Mouse (Mus musculus): ENCODE measurements at regions not wholly inside any gene's neighbourhood (a gene's known extent, or its start where the extent isn't known, plus 50 kb on each side); places are given as distances from the start of the nearest gene placed in this dataset.

GRCm38 (mm10) chr12:107759291-107759690 lies 244.1 kb downstream of the Bcl11b start:
- no peak for DNase-seq (ENCODE audit: low read depth, low spot score)

GRCm38 (mm10) chr12:107759911-107760310 lies 243.5 kb downstream of the Bcl11b start:
- DNase-seq (ENCODE audit: low read depth, low spot score), result no peak

- no peak for DNase-seq (ENCODE audit: low read depth, low spot score)
These were observed 241.3 kb downstream of the Bcl11b start for GRCm38 (mm10) chr12:107762140-107762539.

DNA sequence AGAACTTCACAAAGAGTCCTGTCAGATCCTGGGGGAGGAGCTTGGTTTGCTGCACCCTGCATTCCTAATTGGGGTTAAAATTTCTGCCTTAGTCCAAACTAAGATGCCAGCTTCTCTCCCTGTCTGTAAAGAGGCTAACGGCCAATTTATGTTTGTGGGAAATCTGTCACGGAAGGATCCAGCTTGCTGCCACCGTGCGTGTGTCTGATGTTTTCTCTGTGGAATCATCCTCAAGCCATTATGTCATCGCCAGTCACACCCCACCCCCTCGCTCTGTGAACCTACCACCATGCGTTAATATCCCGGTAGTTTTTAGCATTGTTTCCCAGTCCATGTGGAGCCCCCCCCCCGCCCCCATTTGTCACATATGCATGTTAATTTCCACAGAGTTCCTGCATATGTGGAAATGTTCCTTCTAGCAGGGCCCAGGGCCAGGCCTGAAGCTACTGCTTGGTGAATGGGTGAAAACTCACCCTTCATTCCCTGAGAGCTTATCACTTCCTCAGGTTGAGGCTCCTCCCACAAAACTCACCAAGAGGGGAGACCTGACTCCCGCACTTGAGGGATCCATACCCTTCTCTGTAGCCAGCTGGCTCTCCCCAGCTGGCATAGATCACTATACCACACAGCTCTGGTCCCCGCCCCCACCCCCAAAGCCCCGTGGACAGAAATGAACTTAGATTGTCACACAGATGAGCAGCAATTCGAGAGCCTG lies 233.4 kb downstream of the Bcl11b start:
- no peak for DNase-seq (ENCODE audit: low read depth, low spot score)

DNA sequence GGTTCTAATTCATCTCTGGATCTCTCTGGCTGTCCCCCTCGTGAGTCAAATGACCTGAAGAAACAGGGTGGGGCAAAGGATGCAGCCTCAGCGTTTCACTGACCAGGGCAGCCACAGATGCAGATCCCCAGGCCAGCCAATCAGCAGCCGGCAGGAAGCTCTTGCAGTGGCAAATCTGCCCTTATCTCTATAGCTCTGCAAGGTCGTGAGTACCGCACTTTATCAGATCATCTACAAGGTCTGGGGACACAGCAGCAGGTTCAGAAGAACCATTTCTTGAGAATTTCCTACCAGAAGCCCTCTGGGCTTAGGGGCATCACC lies 232.9 kb downstream of the Bcl11b start:
- no peak for DNase-seq (ENCODE audit: low read depth, low spot score)

DNA sequence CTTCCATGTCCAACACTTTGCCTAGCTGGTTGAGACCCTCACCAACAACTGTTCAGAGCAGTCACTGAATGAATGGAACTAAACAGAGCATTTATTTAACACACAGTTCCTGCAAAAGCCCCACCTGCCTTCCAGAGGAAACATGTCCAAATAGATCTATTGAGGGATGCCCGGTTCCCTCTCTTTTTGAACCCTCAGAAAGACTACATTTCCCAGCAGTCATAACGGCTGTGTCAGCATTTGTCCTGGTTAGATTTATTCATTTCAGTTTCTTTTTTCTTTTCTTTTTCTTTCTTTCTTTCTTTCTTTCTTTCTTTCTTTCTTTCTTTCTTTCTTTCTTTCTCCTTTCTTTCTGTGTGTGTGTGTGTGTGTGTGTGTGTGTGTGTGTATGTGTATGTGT lies 232.1 kb downstream of the Bcl11b start:
- DNase-seq (ENCODE audit: low read depth, low spot score), result no peak

GRCm38 (mm10) chr12:107771809-107772208 lies 231.6 kb downstream of the Bcl11b start:
- DNase-seq (ENCODE audit: low read depth, low spot score), result no peak

DNA sequence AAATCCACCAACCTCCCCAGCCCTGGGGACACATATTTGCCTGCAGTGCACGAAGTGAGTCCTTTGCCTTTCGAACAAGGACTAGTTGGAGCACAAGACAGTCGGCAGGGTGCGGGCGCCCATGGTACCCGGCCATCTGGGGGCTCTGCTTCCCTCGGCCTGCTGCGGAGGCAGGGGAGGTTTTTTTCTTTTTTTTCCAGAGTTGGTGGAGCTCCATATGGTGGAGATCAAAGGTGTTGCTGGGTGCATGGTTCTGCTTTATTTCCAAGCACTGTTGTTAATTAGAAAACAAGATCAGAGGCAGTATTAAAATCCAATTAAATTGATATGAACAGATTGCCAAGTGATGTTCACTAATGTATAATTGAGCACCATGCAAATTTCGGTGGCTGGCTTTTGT lies 225.4 kb downstream of the Bcl11b start:
- DNase-seq (ENCODE audit: low read depth, low spot score), result no peak

DNA sequence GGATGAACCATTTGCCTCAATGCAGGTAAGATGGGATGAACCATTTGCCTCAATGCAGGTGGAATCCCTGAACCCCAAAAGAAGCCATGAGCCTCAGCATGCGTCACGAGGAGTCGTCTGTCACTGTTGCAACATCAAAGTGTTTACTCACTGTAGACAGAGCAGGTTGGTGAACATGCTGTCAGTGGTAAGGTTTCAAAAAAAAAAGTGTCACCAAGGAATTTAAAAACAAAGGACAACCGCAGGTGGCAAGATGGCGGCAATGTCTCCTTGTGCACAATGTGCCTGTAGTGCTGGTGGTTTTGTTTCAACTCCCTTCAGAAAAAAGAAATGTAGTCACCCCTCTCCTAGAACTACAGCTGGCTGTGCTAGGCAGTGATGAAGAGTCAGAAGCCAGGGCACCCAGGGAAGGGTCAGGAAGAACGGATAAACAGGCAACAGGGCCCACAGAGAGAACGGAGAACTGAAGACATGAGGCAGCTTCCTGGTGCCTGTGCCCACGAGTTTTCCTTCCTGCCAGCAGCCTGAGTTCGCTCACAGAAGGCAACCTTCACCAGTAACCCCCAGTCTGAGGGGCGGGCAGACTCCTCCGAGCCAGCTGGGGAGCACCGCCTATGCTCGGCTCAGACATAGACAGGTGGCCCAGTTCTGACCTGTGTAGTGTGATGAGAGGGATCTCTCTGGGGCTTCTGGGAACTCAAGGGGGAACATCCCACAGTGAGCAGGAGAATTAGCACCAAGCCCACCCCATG lies 223.9 kb downstream of the Bcl11b start:
- no peak for DNase-seq (ENCODE audit: low read depth, low spot score)

- no peak for DNase-seq (ENCODE audit: low read depth, low spot score)
These were observed 221.3 kb downstream of the Bcl11b start for GRCm38 (mm10) chr12:107782147-107782546.

- DNase-seq (ENCODE audit: low read depth, low spot score), result no peak
These were observed 219.6 kb downstream of the Bcl11b start for GRCm38 (mm10) chr12:107783831-107784230.

DNA sequence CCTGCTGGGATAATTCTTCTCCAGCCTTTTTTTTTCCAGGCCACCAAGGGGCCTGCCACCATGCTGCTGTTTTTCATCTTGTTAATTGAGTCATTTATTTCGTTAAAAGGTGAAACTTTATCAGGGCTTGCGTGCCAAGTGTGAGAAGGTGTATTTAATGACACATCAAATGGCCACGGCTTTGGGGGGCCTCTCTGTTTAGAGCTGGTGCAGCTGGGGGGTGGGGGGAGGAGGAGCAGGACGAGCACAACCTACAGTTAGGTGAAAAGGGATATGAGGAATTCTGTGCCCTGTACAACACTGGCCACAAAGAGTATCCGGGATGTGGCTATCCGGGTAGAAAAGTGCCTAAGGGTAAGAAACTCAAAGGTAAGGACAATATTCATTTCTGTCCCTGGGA lies 213.6 kb downstream of the Bcl11b start:
- DNase-seq (ENCODE audit: low read depth, low spot score), result no peak

DNA sequence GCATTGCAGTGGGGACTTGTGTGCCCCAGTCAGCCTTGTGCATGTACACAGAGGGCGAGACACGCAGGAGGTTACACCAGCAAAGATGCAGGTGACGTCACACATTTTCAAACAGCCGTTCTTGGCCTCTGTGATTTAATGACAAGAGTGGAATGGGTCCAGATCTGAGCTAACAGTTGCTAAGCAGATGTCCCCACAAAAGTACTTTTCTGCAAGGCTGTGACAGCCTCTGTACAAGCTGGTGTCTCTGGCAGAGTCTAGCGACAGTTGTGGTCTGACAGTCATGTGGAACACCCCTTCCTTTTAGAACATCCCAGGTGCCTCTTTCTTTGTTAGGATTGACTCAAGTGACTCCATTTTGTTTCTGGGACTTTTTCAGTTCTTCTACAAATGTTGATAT lies 203.1 kb downstream of the Bcl11b start:
- DNase-seq (ENCODE audit: low read depth, low spot score), result no peak

DNA sequence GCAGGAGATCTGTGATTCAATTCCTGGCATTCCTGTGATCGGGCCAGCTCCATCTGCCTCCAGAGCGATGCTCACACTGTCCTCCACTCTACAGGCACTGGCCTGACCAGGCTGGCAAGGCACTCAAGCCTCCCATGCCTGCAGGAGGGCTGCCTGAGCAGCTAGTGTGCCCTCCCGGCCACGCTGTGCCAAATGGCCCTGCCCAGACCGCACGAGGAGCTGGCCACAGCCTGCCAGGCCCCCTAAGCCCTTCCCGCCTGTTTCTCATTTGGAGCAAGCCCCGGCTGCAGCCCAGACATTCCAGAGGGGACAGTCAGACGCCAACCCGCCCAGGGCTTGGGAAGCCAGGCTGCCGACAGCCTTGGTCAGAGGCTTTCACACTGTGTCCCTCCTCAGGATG lies 195.8 kb downstream of the Bcl11b start:
- DNase-seq (ENCODE audit: low read depth, low spot score), result peak; percentile 36

DNA sequence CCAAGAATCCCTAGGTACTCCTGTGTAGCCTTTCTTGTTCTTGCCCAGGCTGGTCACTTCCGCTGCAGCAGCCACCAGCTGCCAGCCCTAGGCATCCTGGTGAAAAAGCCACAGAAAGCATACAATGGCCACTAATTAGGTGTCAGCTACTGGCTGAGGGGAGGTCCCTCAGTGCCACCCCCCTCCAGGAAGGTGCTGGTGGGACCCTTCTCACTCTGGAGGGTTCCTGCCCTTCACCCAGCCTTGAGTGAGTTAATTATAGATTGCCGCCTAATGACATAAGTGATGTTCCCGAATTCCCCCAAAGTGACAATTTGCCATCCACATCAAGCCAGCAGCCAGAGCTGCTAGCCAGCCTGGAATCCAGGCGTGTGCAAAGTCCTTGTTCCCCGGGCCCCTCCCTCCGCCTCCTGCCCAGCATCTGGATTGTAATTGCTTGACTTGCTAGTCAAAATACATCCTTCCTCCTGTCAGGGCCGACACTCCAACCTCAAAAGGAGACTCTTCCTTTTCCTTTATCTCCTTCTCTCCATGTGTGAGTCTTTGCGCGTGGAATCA lies 195.2 kb downstream of the Bcl11b start:
- no peak for DNase-seq (ENCODE audit: low read depth, low spot score)

GRCm38 (mm10) chr12:107811231-107811630 lies 192.2 kb downstream of the Bcl11b start:
- DNase-seq (ENCODE audit: low read depth, low spot score), result no peak

GRCm38 (mm10) chr12:107812549-107813335 lies 190.7 kb downstream of the Bcl11b start:
- DNase-seq (ENCODE audit: low read depth, low spot score), result no peak

DNA sequence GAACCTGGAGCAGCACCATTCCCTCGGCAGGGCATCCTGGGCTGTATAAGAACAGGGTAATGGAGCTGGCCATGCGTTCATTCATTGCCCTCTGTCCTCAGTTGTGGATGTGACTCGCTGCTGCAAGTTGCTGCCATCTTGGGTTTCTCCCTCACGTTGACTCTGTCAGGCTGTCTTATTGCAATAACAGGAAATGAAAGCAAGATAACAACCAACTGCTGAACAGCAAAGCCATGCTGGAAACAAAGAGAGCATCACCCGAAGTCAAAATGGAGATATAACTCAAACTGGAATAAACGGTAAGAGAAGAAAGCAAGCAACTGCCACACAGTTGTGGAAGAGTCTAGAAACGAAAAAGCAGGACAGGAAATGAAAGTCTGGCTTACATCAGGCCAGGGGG lies 188.5 kb downstream of the Bcl11b start:
- DNase-seq (ENCODE audit: low read depth, low spot score), result no peak

GRCm38 (mm10) chr12:107823768-107824394 lies 179.5 kb downstream of the Bcl11b start:
- DNase-seq (ENCODE audit: low read depth, low spot score), result no peak

DNA sequence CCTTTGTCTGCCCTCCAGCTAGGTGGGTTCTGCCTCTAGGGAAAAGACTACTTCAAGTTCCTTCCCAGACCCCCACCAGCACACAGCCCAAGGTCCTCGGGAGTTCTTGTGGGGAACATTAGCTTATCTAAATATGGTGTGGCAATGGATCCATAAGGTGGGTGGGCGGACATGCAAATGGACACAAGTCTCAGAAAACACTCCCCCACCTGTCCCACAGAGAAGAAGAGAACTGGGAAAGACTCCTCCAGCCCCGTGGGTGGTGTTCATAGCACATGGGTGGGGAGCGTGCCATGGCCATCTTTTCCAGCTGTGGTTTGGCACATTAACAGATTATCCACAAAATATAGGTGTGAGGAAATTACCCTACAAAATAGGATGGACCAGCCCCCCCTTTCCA lies 177.5 kb downstream of the Bcl11b start:
- no peak for DNase-seq (ENCODE audit: low read depth, low spot score)

GRCm38 (mm10) chr12:107831400-107832128 lies 171.8 kb downstream of the Bcl11b start:
- DNase-seq (ENCODE audit: low read depth, low spot score), result no peak

Data from skeletal muscle tissue, adult 2 months (tissue).